Mouse (Mus musculus): ENCODE data around the gene Cyb5r1. TPM values are rescaled to one million over a fixed set of nuclear protein-coding genes. Genes with fewer than 3 reads are reported as not detected.
"Not testable (repeated sequence)": the region's sequence is repeated elsewhere in the genome, so short reads cannot be mapped to it uniquely, and the experiment has no call there.

Gene Cyb5r1
- polyA plus RNA-seq, 1 experiment from 2014 or later, result 15.2 TPM

DNA sequence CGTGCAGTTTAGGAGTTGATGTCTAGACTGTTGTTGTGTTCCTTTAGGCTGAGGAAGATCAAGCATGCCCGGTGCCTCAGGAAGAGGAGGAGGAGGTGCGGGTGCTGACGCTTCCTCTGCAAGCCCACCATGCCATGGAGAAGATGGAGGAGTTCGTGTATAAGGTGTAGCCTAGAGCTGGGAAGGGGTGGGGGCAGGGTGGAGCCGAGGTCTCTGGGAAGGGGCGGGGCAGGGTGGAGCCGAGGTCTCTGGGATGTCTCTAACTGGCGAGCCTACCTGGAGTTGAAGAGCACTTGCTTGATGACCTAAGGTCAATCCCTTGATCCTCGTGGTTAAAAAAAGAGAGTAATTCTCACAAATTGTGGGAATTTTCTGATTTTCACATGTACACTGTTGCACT, 18.6 kb downstream of the Cyb5r1 start:
- ATAC-seq, result no peak
- H3K9ac ChIP-seq (ENCODE audit: low read depth, low read length), result no peak overlapping the region
- no peaks in the 10 kb centered on the region for H3K27me3 ChIP-seq (replicated peaks; ENCODE audit: control insufficient read depth, insufficient read depth, low read length)
- 77% methylated on average over 10 of the region's 10 CpGs for WGBS
- H3K4me3 ChIP-seq (ENCODE audit: low read length), result no peak overlapping the region
- no peak overlapping the region for H3K4me2 ChIP-seq (ENCODE audit: low read length)
- H3K9me3 ChIP-seq (ENCODE audit: control insufficient read depth, low read length), result no peaks in the 10 kb centered on the region
- H3K27ac ChIP-seq (ENCODE audit: low read depth, low read length), result no peak overlapping the region
- H3K4me1 ChIP-seq (ENCODE audit: control insufficient read depth, insufficient read depth, low read depth, low read length), result no peaks in the 10 kb centered on the region
- H3K36me3 ChIP-seq (ENCODE audit: control insufficient read depth, insufficient read depth, low read length), result peaks cover 26% of the 10 kb centered on the region

DNA sequence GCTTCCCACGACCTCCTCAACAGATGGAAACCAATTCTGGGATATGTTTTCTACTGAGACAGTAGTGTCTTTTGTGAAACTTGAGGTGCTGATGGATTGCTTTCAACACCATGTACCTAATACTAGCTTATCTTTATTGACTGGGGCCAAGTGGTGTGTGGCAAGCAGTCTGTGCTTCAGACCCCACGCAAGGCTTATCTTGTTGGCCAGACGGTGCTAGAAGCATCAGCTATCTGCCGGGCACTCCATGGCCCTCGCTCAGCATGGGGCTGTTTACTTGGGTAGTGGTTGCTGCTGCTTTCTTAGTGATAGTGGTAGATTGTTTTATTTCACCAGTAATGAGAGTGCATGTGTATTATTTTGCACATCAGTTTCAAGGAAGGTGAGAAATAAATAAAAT, 20.9 kb downstream of the Cyb5r1 start:
- ATAC-seq, result no peak
- Histone ChIP-seq H3K4me1 (ENCODE audit: control insufficient read depth, insufficient read depth, low read depth, low read length) (no peaks in the 10 kb centered on the region), H3K27me3 (replicated peaks; ENCODE audit: control insufficient read depth, insufficient read depth, low read length) (no peaks in the 10 kb centered on the region), H3K9me3 (ENCODE audit: control insufficient read depth, low read length) (no peaks in the 10 kb centered on the region), H3K27ac (ENCODE audit: low read depth, low read length) (no peak overlapping the region), H3K4me3 (ENCODE audit: low read length) (no peak overlapping the region), H3K4me2 (ENCODE audit: low read length) (no peak overlapping the region), H3K9ac (ENCODE audit: low read depth, low read length) (no peak overlapping the region), H3K36me3 (ENCODE audit: control insufficient read depth, insufficient read depth, low read length) (peaks cover 37% of the 10 kb centered on the region)
- WGBS, result 92% methylated on average over 5 of the region's 5 CpGs

DNA sequence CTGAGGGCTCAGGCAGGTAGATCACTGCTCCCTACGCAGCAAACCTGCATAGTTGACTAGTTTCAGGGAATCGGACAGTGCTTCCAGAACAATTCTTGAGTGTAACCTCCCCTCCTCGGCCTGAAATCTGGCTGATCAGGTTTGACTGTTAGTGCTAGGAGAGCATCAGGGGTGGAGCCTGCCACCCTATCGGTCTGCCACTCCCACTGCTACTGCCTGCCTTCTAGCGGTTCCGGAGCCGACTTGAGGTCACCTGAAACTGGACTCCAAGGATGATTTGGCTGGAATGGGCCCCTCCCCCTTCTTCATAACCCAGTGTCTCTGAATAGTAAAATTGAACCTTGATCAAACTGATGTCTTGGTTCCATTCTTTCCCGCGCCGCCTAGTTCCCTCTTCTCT, 27.6 kb downstream of the Cyb5r1 start:
- Histone ChIP-seq H3K27ac (ENCODE audit: low read depth, low read length) (no peak overlapping the region), H3K4me2 (ENCODE audit: low read length) (no peak overlapping the region), H3K4me1 (ENCODE audit: control insufficient read depth, insufficient read depth, low read depth, low read length) (no peaks in the 10 kb centered on the region), H3K36me3 (ENCODE audit: control insufficient read depth, insufficient read depth, low read length) (peaks cover 34% of the 10 kb centered on the region), H3K27me3 (replicated peaks; ENCODE audit: control insufficient read depth, insufficient read depth, low read length) (no peaks in the 10 kb centered on the region), H3K9ac (ENCODE audit: low read depth, low read length) (no peak overlapping the region), H3K9me3 (ENCODE audit: control insufficient read depth, low read length) (no peaks in the 10 kb centered on the region), H3K4me3 (ENCODE audit: low read length) (no peak overlapping the region)
- WGBS, result 88% methylated on average over 10 of the region's 10 CpGs
- ATAC-seq, result no peak

DNA sequence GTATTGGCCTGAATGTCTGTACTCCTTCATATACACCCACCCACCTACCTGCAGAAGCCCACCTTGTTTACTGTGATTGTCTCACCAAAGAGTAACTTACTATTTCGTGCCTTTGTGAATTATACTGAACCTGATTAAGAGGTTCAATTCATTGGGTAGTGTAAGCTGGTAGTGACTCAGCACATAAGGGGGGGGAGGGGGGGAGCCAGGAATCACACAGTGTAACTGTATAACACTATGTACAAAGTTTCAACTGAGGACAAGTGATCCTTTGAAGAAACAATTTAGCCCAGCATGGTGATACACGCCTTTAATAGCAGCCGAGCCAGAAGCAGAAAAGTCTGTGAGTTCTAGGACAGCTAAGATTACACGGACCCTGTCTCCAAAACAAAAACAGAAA, 28.1 kb downstream of the Cyb5r1 start:
- Histone ChIP-seq H3K4me2 (ENCODE audit: low read length) (no peak overlapping the region), H3K36me3 (ENCODE audit: control insufficient read depth, insufficient read depth, low read length) (peaks cover 29% of the 10 kb centered on the region), H3K9ac (ENCODE audit: low read depth, low read length) (no peak overlapping the region), H3K27ac (ENCODE audit: low read depth, low read length) (no peak overlapping the region), H3K4me3 (ENCODE audit: low read length) (no peak overlapping the region), H3K27me3 (replicated peaks; ENCODE audit: control insufficient read depth, insufficient read depth, low read length) (no peaks in the 10 kb centered on the region), H3K9me3 (ENCODE audit: control insufficient read depth, low read length) (no peaks in the 10 kb centered on the region), H3K4me1 (ENCODE audit: control insufficient read depth, insufficient read depth, low read depth, low read length) (no peaks in the 10 kb centered on the region)
- ATAC-seq, result no peak
- WGBS, result 93% methylated on average over 4 of the region's 4 CpGs

- Histone ChIP-seq H3K4me3 (ENCODE audit: low read length) (no peak overlapping the region), H3K9me3 (ENCODE audit: control insufficient read depth, low read length) (no peaks in the 10 kb centered on the region), H3K36me3 (ENCODE audit: control insufficient read depth, insufficient read depth, low read length) (peaks cover 20% of the 10 kb centered on the region), H3K27ac (ENCODE audit: low read depth, low read length) (no peak overlapping the region), H3K27me3 (replicated peaks; ENCODE audit: control insufficient read depth, insufficient read depth, low read length) (no peaks in the 10 kb centered on the region), H3K4me2 (ENCODE audit: low read length) (no peak overlapping the region), H3K9ac (ENCODE audit: low read depth, low read length) (no peak overlapping the region), H3K4me1 (ENCODE audit: control insufficient read depth, insufficient read depth, low read depth, low read length) (no peaks in the 10 kb centered on the region)
- 19% methylated on average over 4 of the region's 4 CpGs for WGBS
- no peak for ATAC-seq
Measured at GRCm38 (mm10) chr1:134435414-134435813, 30.1 kb downstream of the Cyb5r1 start.

DNA sequence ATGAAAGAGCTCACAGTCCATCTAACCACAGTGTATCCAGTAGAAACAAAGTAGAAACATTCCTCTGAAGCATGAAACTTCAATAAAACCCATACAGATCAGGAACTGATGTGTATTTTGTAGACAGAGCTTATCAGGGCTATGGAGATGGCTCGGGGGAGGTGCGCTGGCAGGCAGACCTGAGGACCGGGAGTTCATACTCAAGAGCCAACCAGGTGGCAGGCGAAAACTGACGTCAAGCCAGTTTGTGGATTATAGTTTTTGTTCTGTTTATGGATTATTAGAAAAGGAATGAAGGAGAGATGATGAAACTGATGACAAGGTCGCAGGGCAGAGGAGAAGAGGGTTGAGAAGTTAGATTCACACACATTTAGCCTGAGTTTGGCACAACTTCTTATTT, 35.1 kb downstream of the Cyb5r1 start:
- H3K4me3 ChIP-seq (ENCODE audit: low read length), result no peak overlapping the region
- no peaks in the 10 kb centered on the region for H3K9me3 ChIP-seq (ENCODE audit: control insufficient read depth, low read length)
- no peak overlapping the region for H3K4me2 ChIP-seq (ENCODE audit: low read length)
- ATAC-seq, result no peak
- no peak overlapping the region for H3K27ac ChIP-seq (ENCODE audit: low read depth, low read length)
- no peaks in the 10 kb centered on the region for H3K36me3 ChIP-seq (ENCODE audit: control insufficient read depth, insufficient read depth, low read length)
- no peaks in the 10 kb centered on the region for H3K27me3 ChIP-seq (replicated peaks; ENCODE audit: control insufficient read depth, insufficient read depth, low read length)
- H3K9ac ChIP-seq (ENCODE audit: low read depth, low read length), result no peak overlapping the region
- WGBS, result 97% methylated on average over 6 of the region's 6 CpGs
- H3K4me1 ChIP-seq (ENCODE audit: control insufficient read depth, insufficient read depth, low read depth, low read length), result no peaks in the 10 kb centered on the region

GRCm38 (mm10) chr1:134441737-134442136, 36.4 kb downstream of the Cyb5r1 start:
- not testable (repeated sequence) for H3K4me1 ChIP-seq (ENCODE audit: control insufficient read depth, insufficient read depth, low read depth, low read length)
- WGBS, result 91% methylated on average over 6 of the region's 10 CpGs

GRCm38 (mm10) chr1:134442394-134442793, 37.0 kb downstream of the Cyb5r1 start:
- no peak overlapping the region for H3K9ac ChIP-seq (ENCODE audit: low read depth, low read length)
- H3K4me1 ChIP-seq (ENCODE audit: control insufficient read depth, insufficient read depth, low read depth, low read length), result no peaks in the 10 kb centered on the region
- H3K4me2 ChIP-seq (ENCODE audit: low read length), result no peak overlapping the region
- no peak overlapping the region for H3K27ac ChIP-seq (ENCODE audit: low read depth, low read length)
- H3K9me3 ChIP-seq (ENCODE audit: control insufficient read depth, low read length), result no peaks in the 10 kb centered on the region
- H3K36me3 ChIP-seq (ENCODE audit: control insufficient read depth, insufficient read depth, low read length), result no peaks in the 10 kb centered on the region
- no peaks in the 10 kb centered on the region for H3K27me3 ChIP-seq (replicated peaks; ENCODE audit: control insufficient read depth, insufficient read depth, low read length)
- no peak for ATAC-seq
- H3K4me3 ChIP-seq (ENCODE audit: low read length), result no peak overlapping the region
- 97% methylated on average over 3 of the region's 3 CpGs for WGBS

More at GRCm38 (mm10) chr1:134441737-134442136, 36.4 kb downstream of the Cyb5r1 start:
- not testable (repeated sequence) for H3K36me3 ChIP-seq (ENCODE audit: control insufficient read depth, insufficient read depth, low read length); H3K9me3 ChIP-seq (ENCODE audit: control insufficient read depth, low read length); H3K4me2 ChIP-seq (ENCODE audit: low read length); H3K4me3 ChIP-seq (ENCODE audit: low read length); H3K27ac ChIP-seq (ENCODE audit: low read depth, low read length); H3K27me3 ChIP-seq (replicated peaks; ENCODE audit: control insufficient read depth, insufficient read depth, low read length); H3K9ac ChIP-seq (ENCODE audit: low read depth, low read length); ATAC-seq

- not testable (repeated sequence) for H3K4me2 ChIP-seq (ENCODE audit: low read length); H3K9ac ChIP-seq (ENCODE audit: low read depth, low read length); H3K9me3 ChIP-seq (ENCODE audit: control insufficient read depth, low read length); H3K27ac ChIP-seq (ENCODE audit: low read depth, low read length); ATAC-seq; H3K27me3 ChIP-seq (replicated peaks; ENCODE audit: control insufficient read depth, insufficient read depth, low read length); H3K4me3 ChIP-seq (ENCODE audit: low read length); H3K4me1 ChIP-seq (ENCODE audit: control insufficient read depth, insufficient read depth, low read depth, low read length); H3K36me3 ChIP-seq (ENCODE audit: control insufficient read depth, insufficient read depth, low read length)
- WGBS, result 75% methylated on average over 1 of the region's 1 CpGs
Measured at GRCm38 (mm10) chr1:134443288-134443687, 37.9 kb downstream of the Cyb5r1 start.

- Histone ChIP-seq H3K27ac (ENCODE audit: low read depth, low read length) (no peak overlapping the region), H3K27me3 (replicated peaks; ENCODE audit: control insufficient read depth, insufficient read depth, low read length) (no peaks in the 10 kb centered on the region), H3K4me2 (ENCODE audit: low read length) (no peak overlapping the region), H3K9ac (ENCODE audit: low read depth, low read length) (no peak overlapping the region), H3K9me3 (ENCODE audit: control insufficient read depth, low read length) (no peaks in the 10 kb centered on the region), H3K4me3 (ENCODE audit: low read length) (no peak overlapping the region), H3K4me1 (ENCODE audit: control insufficient read depth, insufficient read depth, low read depth, low read length) (no peaks in the 10 kb centered on the region), H3K36me3 (ENCODE audit: control insufficient read depth, insufficient read depth, low read length) (no peaks in the 10 kb centered on the region)
- ATAC-seq, result no peak
- WGBS, result 92% methylated on average over 2 of the region's 2 CpGs
Measured at GRCm38 (mm10) chr1:134445418-134445817, 40.1 kb downstream of the Cyb5r1 start.
